Mouse (Mus musculus): Measurements from ENCODE around the gene Mta2.

GRCm38 (mm10) chr19:8920073-8920736, 21.5 kb upstream of the Mta2 start, which contains the start of gene B3gat3:
- no peak for TF ChIP-seq CTCF (IDR thresholded peaks at IDR 0.05; ENCODE audit: low read depth, low read length)
- no peak for TF ChIP-seq GATA1 (IDR thresholded peaks at IDR 0.05; ENCODE audit: borderline replicate concordance, low read length)
